Mouse (Mus musculus) liver, adult 2 months (tissue): ENCODE data around the gene Cers1. TPM values are rescaled to one million over a fixed set of nuclear protein-coding genes. Genes with fewer than 3 reads are reported as not detected.
A peak's percentile ranks its signal among the peaks of the same experiment; 100 is the strongest.

ENCODE experiments used
- DNase-seq: peaks from one replicate; pipeline ENCODE4 v3.0.0-alpha.2; 2011; ENCODE audit warnings: low read depth, low spot score; ENCODE audit errors: extremely low read depth
- H3K27ac ChIP-seq: fragments of 200-500 bp; replicated peaks from 2 replicates; pipeline ENCODE4 v1.5.1; 2012; ENCODE audit warnings: low read depth, mild to moderate bottlenecking, control low read depth, inconsistent platforms, low read length; ENCODE audit not compliant: insufficient read depth
- H3K27me3 ChIP-seq: fragments of 200-500 bp; 2 replicates; pipeline ENCODE4 v1.6.1; 2012; ENCODE audit warnings: mild to moderate bottlenecking, moderate library complexity, low read length, inconsistent platforms; ENCODE audit not compliant: control insufficient read depth, insufficient read depth
- H3K36me3 ChIP-seq: fragments of 200-500 bp; 2 replicates; pipeline ENCODE4 v1.6.1; 2012; ENCODE audit warnings: low read length, inconsistent platforms; ENCODE audit not compliant: control insufficient read depth, insufficient read depth
- H3K4me1 ChIP-seq: fragments of 200-500 bp; 2 replicates; pipeline ENCODE4 v1.6.1; 2011; ENCODE audit warnings: low read length; ENCODE audit not compliant: control insufficient read depth, insufficient read depth
- H3K4me3 ChIP-seq: fragments of 200-500 bp; 2 replicates; pipeline ENCODE4 v1.5.1; 2011; ENCODE audit warnings: low read depth, mild to moderate bottlenecking, control low read depth, low read length, moderate library complexity; ENCODE audit not compliant: insufficient read depth
- H3K79me2 ChIP-seq: fragments of 200-500 bp; 2 replicates; pipeline ENCODE4 v1.6.1; 2012; ENCODE audit warnings: inconsistent platforms, mild to moderate bottlenecking, low read length, moderate library complexity; ENCODE audit not compliant: control insufficient read depth, insufficient read depth
- H3K9ac ChIP-seq: fragments of 200-500 bp; 2 replicates; pipeline ENCODE4 v1.6.1; 2012; ENCODE audit warnings: low read depth, mild to moderate bottlenecking, control low read depth, inconsistent platforms, low read length
- CTCF ChIP-seq: fragments of 200-500 bp; IDR thresholded peaks from 2 replicates; pipeline ENCODE4 v1.5.1; 2011; ENCODE audit warnings: low read depth, low read length, control low read depth
- POLR2A ChIP-seq: fragments of 200-500 bp; IDR thresholded peaks from 2 replicates; pipeline ENCODE4 v1.6.1; 2011; ENCODE audit warnings: low read length, control low read depth; ENCODE audit not compliant: insufficient read depth; ENCODE audit errors: extremely low read depth
- WGBS: fragments of 180-500 bp; shearing (Covaris S2); methylation state at CpG from one replicate; pipeline ENCODE4 v1.1.7; 2018; 5-methylcytosine and 5-hydroxymethylcytosine counted together
- polyA plus RNA-seq: library from polyadenylated mRNA; depleted of rRNA; stranded (reverse); fragments of >200 nt; gene quantifications from 2 replicates; pipeline ENCODE4 v1.2.3, GENCODE M21; 2012; rRNA removed
- total RNA-seq: library from RNA; depleted of rRNA; stranded (reverse); fragments of >200 nt; gene quantifications from 2 replicates; pipeline ENCODE4 v1.2.3, GENCODE M21; 2014; rRNA removed

Cers1 gene
- total RNA-seq (not detected in 2 replicates), polyA plus RNA-seq (0.04 TPM in 2 replicates)

DNA sequence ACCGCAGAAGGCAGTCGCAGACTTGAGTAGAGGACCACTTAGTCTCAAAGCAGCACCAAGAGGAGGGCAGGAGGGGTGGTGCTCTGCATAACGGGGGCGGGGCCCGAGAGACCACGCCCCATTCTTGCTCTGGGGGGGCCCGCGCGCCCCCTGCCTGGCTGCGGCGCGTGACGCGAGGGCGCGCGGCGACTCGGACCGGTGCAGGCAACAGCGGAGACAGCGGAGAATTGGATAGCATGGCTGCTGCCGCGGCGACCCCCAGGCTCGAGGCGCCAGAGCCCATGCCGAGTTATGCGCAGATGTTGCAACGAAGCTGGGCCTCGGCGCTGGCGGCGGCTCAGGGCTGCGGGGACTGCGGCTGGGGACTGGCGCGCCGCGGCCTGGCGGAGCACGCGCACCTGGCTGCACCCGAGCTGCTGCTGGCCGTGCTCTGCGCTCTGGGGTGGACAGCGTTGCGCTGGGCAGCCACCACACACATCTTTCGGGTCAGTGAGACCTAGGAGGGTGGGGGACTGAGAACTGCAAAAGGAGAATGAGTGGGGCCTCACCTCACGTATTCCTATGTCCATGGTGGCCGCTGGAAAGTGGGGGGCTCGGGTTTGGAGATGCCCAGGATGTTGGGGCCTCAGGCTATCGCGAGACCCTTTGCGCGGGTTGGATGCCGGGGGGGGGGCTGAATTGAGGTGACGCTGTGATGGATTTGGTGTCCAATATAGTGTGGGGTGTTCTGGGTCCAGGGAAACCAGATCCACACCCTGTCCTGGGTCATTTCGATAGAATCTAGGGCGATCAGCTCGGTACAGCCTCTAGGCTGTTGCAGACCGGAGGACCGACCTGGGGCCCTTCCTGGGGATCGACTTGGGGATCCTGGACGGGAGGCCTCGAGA, at the start of gene Cers1:
Cers1 (plus strand) TSS at position 152 of the 887 bp plus-strand sequence.
- Histone ChIP-seq H3K36me3 (peaks cover 8% of the 10 kb centered on the region), H3K27ac (no peak within 1 kb of the TSS), H3K79me2 (no peaks in the 10 kb centered on the region), H3K4me3 (peak within 1 kb of the TSS; percentile 53; the same call in 1 of the 2 replicates), H3K27me3 (peaks cover 10% of the 10 kb centered on the region; the same call in 1 of the 2 replicates), H3K9ac (peak within 1 kb of the TSS; percentile 47), H3K4me1 (peaks cover 5% of the 10 kb centered on the region; the same call in 1 of the 2 replicates)
- WGBS = 5% methylated on average over 66 of the region's 66 CpGs
- TF ChIP-seq CTCF (no peak), POLR2A (no peak)
- DNase-seq = no peak

DNA sequence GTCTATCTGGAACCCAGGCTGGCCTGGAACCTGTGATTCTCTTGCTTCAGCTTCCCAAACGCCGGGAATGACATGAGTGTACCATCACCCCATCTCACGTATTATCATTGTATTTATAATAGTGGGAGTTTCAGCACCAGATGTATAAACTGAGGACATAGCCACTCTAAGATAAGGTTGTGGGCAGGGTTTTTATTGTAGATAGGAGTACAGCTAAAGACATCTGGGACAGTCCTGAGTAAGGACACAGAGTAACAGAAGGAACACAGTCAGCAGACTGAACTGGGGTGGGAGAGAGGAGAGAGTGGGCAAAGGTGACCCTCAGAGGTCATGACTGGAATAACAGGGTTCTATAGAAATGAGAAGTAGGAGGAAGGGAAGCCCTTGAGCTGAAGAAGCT, 47.9 kb upstream of the Cers1 start:
- no peaks in the 10 kb centered on the region for H3K79me2 ChIP-seq
- DNase-seq = no peak
- TF ChIP-seq POLR2A (no peak), CTCF (no peak)
- no peak overlapping the region for H3K27ac ChIP-seq
- WGBS = 88% methylated on average over 3 of the region's 3 CpGs
- no peaks in the 10 kb centered on the region; the same call in 1 of the 2 replicates for H3K4me1 ChIP-seq
- H3K9ac ChIP-seq = no peak overlapping the region
- H3K4me3 ChIP-seq = no peak overlapping the region
- H3K27me3 ChIP-seq = no peaks in the 10 kb centered on the region
- peaks cover 4% of the 10 kb centered on the region; the same call in 1 of the 2 replicates for H3K36me3 ChIP-seq

DNA sequence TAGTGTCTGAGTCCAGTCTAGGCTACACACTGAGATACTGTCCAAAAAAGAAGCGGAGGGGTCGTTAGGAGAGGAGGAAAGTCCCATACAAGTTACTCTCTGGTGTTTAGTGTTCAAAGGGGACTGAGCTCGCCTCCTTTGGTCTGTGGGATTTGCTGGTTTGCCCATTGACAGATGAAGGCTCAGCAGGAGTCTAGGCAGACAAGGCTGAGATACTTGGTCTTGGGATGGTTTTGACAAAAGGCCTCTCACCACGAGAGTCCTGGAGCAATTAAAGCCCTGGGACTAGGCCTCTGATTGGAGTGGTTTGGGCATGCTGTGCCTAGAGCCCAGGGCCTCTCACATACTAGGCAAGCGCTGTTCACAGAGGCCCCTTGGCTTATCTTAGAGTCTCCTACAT, 47.3 kb upstream of the Cers1 start:
- H3K79me2 ChIP-seq = no peaks in the 10 kb centered on the region
- no peaks in the 10 kb centered on the region for H3K27me3 ChIP-seq
- H3K4me3 ChIP-seq = no peak overlapping the region
- H3K27ac ChIP-seq = no peak overlapping the region
- TF ChIP-seq CTCF = no peak
- TF ChIP-seq POLR2A = no peak
- DNase-seq = no peak
- 78% methylated on average over 5 of the region's 5 CpGs for WGBS
- no peak overlapping the region for H3K9ac ChIP-seq
- peaks cover 4% of the 10 kb centered on the region; the same call in 1 of the 2 replicates for H3K36me3 ChIP-seq
- peaks cover 2% of the 10 kb centered on the region; the same call in 1 of the 2 replicates for H3K4me1 ChIP-seq

DNA sequence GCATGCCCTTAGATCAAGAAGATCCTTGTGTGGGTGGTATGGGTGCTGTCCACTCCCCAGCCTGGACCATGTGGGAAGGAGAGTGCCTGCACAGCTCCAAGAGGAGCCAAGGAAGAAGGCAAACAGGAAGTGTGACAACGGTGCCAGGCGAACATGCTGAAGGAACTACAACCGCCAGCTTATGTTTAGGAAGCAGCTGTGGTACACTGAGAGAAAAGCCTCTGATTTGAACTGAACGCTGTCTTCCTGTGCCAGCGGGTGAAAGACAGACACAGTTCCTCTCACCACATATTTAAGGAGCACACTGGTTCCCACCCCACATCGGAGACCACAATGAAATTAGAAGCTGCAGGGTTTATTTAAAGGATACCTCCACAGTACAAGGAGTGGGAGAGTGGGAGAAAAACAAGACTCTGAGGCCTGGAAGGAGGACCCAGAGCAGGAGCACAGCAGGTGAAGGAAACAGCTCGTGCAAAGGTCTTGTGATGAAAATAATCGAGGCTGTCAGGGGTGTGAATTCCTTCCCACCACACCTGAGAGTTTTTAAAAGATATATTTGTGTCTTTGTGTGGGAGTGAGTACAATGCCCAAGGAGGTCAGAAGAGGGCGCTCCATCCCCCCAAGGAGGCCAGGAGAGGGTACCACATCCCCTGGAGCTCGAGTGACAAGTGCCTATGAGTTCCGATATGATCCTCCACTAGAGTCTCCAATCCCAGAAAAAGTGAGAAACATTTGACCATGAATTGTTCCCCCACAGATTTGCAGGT, 46.6 kb upstream of the Cers1 start:
- Histone ChIP-seq H3K4me1 (peaks cover 2% of the 10 kb centered on the region; the same call in 1 of the 2 replicates), H3K36me3 (peaks cover 3% of the 10 kb centered on the region; the same call in 1 of the 2 replicates), H3K27me3 (no peaks in the 10 kb centered on the region), H3K27ac (no peak overlapping the region), H3K9ac (no peak overlapping the region), H3K79me2 (no peaks in the 10 kb centered on the region), H3K4me3 (no peak overlapping the region)
- no peak for DNase-seq
- TF ChIP-seq CTCF (peak; percentile 53), POLR2A (no peak)
- WGBS = 55% methylated on average over 11 of the region's 11 CpGs

DNA sequence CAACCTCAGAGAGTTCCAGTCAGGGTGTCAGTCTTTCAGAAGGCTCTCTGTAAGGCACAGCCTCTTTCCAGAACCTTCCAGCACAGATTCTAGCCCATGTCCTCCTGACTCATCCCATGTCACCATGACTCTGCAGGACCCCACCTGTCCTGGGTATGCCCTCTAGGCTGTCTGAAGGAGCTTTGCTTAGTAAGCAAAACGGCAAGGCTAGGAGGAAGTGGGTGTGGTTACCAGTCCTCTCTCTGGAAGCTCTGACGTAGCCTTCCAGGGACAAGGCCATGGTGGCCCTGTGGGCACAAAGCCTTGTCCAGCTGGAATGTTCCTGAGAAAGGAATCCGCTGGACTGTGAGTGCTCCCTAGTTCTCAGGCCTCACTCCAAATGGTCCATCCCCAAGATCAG, 42.6 kb upstream of the Cers1 start:
- Histone ChIP-seq H3K4me3 (no peak overlapping the region), H3K4me1 (peaks cover 2% of the 10 kb centered on the region; the same call in 1 of the 2 replicates), H3K27ac (no peak overlapping the region), H3K9ac (no peak overlapping the region), H3K79me2 (no peaks in the 10 kb centered on the region), H3K36me3 (no peaks in the 10 kb centered on the region), H3K27me3 (no peaks in the 10 kb centered on the region)
- TF ChIP-seq CTCF (no peak), POLR2A (no peak)
- peak; percentile 15 for DNase-seq
- 58% methylated on average over 3 of the region's 3 CpGs for WGBS
